Mouse (Mus musculus): ENCODE measurements around the gene Hbq1a.
"Not testable (repeated sequence)": the region's sequence is repeated elsewhere in the genome, so short reads cannot be mapped to it uniquely, and the experiment has no call there.

Gene Hbq1a

DNA sequence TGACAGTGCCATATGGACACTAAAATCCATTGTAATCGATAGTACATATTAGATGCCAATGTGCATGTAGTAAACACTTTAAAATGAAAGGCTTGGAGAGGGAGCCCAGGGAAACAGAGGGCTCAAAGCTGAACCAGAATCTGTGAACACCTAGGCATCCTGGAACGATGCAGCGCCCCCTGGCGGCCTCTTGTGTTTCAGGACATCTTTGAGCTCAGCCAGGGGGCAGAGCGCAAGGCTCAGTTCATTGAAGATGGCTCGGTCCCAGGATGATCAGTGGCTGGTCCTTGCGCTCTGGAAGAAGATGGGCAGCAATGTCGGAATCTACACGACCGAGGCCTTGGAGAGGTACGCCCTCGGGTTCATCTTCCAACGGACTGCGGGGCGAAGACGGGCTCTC, at the start of gene Hbq1a:
Hbq1a (plus strand) TSS at position 205 of the 400 bp plus-strand sequence.
- peak; percentile 26 for DNase-seq (ENCODE audit: low spot score)

DNA sequence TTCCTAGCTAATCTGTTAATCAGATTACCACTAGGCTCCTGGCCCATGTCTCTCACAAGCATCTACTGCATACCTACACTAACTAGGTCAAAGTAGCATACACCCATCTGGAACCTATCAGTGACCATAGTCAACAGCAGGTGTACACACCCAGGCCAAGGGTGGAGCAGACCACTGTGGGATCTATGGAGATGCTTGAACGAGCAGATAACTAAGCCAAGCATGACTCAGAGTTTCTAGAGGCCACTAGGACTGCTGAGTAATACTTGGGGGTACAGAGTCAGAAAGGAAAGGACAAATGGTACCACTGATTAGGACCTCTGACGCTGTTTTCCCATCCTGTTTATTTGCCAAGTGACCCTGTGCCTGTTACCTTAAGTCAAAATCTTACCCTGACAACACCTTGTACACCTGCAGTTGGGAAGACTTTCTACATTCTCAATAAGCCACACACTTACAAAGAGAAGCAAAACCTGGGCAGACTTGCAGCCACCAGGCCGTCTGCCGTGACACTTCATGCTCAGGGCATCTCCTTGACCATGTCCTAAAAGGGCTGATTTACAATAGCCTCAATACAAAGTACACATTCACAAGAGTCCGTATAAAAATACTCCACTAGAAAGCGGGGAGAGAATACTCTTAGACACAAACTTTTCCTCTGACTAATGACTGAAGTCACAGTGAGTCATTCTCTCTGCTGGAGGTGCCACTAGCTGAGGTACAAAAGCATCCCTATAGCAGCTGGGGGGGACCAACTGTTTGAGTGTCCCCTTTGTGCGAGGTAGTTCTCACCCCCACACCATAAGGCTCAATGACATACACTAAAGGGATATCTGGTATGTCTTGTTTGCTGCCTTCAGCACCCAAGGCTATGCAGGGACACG, 48.7 kb upstream of the Hbq1a start:
- DNase-seq (ENCODE audit: low spot score) = no peak

DNA sequence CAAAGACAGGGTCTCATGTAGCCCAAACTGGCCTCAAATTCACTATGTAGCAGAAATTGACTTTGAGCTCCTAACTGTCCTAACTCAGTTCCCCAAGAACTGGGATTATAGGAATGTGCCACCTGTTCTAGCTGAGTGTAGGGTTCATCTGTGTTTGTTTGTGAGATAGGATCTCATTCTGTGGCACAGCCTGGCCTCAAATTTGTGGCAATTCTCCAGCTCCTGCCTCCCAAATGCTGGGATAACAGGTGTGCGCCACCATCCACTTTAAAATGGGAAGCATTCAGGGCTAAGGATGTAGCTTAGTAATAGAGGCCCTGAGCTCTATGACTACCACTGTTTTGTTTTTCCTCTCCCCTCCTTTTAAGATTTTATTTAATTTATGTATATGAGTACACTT, 46.7 kb upstream of the Hbq1a start:
- no peak for DNase-seq (ENCODE audit: low spot score)

DNA sequence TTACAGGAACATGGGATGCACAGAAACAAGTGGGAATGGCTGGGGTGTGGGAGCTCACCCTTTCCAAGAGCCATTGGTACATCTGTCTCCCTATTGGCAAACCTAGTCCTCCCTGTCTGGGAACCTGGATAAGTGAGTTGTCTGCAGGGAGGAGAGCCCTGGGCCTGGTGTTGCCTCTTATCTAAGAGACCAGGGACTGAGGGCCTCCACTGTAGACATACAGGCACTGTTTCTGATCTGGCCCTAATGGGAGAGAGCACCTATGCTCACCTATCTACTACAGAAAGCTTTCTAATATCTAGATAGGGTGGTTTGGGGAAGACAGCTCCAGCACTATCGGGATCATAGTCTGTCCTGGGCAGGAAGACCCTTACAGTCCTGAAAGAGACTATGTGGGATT, 43.7 kb upstream of the Hbq1a start:
- DNase-seq (ENCODE audit: low spot score) = no peak

DNA sequence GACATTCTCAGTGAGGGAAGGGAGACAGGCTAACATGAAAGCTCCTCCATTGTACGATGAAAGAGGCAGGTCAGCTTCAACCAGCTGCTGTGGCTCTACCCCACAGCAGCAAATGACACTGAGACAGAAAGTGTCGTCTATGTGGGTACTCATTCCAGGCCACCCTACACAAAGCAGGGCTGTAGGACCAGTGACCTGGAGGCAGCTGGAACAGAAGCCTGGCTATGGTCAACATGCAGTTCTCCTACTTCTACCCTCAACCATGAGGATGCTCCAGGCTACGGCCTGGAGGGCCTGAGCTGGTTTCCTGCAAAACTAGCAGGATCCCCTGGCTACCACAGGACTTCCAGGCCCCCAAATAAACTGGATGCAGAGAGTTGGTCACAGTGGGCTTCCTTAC, 43.3 kb upstream of the Hbq1a start:
- DNase-seq (ENCODE audit: low spot score) = no peak

DNA sequence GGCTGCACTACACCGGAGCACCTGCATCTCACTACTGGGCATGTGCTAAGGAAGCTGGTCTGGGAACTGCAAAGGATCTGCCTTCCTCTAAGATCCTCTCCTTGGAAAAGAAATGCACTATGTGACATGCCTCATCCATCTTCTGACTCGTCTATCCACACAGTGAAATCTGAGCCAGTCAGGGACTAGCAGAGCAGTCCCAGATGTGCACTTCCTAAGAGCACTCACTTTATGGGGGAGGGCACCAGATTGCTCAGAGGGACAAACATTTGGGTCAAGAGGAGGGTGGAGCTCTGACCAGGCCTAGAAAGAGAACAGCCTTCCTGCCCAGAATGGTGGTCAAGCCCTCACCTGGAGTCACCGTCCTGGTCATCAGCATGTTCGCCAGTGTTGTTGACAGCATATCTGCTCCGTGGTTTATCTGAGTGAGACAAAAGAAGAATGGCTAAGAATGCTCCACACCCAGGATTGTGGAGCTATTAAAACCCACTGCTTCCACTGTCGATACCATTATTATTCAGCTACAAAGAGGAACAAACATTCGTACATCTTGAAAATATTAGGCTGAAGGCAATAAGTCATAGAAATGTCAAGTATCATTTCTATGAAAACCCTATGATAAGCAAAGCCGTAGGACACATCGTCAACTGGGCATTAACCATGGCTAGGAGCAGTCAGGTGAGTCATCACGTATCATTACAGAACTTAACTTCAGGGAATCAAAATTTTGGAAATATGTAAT, 37.0 kb upstream of the Hbq1a start:
- no peak for DNase-seq (ENCODE audit: low spot score)

DNA sequence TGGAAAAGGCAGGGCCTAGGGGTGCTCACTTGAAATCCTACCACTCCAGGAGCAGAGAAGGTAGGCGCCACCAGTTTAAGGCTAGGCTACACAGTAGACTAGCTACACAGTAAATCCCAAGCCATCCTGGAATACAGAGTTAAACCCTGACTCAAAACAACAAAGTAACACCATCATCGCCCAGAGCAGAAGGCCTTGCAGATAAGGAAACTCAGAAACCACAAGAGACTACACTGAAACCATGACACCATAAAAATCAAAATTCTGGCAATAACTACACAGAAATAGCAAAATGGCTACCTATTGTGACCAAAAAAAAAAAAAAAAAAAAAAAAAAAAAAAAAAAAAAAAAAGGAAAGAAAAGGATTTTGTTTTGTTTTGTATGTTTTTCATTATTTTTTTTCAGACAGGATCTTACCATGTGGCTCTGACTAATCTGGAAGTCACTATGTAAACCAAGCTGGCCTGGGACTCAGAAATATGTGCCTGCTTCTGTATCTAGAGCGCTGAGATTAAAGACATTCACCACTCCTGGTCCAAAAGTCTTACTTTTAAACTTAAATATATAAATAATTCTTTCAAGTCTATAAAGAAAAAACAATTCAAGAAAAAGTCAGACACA, 34.6 kb upstream of the Hbq1a start:
- DNase-seq (ENCODE audit: low spot score) = no peak

DNA sequence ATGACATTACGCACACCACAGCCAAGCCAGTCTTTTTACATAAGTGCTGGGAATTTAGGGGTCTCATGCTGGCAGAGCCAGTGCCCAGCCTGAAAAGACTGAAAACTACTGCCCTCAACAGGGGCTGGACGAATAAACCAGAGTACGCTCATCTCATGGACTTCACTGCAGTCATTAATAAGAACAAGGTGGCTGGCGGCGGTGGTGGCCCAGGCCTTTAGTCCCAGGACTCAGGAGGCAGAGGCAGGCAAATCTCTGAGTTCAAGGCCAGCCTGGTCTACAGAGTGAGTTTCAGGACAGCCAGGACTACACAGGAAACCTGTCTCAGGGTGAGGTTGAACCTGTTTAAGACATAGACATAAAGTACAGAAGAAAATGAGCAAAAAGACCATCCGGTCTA, 33.7 kb upstream of the Hbq1a start:
- DNase-seq (ENCODE audit: low spot score) = no peak

DNA sequence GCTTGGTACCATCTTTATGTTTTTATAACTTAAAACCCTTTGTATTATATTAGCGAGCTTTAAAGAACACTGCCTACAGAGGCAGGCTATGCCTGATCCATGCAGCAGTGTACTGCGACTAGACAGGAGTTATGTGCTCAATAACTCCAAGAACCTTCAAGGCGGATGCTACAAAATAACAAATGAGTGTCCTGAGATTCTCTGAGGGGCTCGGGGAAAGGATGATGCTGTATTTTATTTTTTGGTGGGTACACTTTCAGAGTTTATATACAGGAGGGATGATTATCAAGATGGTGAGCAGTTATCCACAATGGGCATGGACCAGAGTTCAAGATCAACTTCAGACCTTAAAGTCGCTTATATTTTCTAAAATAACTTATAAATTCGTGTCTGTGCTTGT, 33.1 kb upstream of the Hbq1a start:
- DNase-seq (ENCODE audit: low spot score) = no peak

DNA sequence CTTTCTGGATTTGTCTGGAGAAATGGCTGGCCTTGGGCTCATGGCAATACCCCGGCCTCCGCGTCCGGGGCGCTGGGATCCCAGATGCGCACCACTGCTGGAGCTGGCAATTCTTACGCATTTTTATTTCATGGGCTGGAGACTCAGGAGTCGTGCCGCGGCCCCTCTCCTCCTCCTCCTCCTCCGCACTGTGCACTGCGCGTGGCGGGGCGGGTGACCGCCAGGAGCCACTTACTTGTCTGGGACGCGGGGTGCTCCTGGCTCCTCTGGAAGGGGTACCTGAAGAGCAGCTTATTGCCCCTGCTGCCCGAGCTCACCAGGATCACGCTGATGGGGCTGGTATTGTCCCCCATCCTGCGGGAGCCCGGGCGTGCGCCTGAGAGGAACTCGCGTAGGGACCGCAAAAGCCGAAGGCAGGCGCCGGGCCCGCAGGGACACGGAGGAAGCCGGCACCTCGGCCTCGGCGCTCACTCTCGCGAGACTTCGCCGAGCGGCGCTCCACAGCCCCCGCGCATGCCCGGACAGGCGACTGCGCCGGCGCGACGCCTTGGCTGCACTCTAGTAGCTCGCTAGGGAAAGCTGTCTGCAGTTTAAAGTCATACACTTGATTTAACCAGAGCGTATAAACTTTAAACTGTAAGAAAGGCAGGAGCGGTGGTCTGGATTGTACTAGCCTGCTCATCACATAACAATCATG, 32.5 kb upstream of the Hbq1a start, which contains the start of gene Nprl3:
Nprl3 (minus strand) TSS at position 520 of the 697 bp plus-strand sequence.
- peak; percentile 92 for DNase-seq (ENCODE audit: low spot score)

DNA sequence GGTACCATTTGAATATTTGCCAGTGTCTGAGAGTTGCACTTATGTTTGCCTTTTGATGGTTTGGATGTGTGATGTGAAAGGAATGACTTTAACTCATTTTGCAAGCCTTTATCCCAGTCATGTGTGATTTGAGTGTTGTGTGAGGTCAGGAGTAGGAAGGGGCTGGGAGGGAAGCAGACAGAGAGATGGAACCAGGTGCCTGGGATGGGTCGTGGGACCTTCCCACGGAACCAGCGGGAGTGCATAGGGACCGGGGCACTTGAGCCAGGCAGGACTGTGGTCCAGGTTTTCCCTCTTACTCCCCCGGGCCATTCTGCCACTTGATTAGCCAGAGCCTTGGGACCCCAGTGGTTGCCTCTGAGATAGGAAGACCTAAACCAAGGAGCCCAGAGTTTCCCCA, 31.9 kb upstream of the Hbq1a start:
- DNase-seq (ENCODE audit: low spot score) = no peak

DNA sequence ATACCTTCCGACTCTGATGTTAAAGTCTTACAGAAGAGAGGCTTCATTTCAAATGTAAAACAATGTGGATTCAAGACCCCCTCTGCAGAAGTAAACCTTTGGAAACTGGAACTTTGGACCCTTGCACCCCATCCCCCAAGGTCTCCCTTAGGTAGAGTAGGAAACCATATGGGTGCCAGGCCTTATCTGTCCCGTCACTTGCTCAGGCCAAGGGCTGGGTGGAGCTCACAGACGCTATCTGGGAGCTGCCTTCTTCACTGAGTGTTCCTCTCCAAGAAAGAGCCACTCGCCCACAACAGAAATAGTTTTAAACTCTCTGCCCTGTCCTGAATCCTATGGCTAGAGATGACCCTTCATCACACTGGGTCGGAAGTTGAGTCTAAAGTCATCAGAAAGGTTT, 30.9 kb upstream of the Hbq1a start:
- DNase-seq (ENCODE audit: low spot score) = no peak

DNA sequence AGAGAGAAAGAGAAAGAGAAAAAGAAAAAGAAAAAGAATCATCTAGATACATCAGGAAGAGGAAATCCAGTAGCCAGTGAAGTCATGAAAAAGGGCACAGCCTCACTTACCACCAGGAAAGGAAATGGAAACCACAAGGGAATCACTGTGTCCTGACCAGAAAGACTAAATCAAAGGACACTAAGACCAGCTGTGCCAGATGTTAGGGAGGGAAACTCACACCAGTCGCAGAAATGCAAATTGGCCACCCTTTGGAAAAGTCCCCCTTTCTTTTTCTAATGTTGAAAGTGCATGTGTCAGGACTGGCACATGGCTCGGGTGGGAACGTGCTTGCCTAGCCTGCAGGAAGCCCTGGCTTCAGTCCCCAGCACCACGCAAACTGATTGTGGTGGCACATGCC, 28.7 kb upstream of the Hbq1a start:
- DNase-seq (ENCODE audit: low spot score) = no peak

DNA sequence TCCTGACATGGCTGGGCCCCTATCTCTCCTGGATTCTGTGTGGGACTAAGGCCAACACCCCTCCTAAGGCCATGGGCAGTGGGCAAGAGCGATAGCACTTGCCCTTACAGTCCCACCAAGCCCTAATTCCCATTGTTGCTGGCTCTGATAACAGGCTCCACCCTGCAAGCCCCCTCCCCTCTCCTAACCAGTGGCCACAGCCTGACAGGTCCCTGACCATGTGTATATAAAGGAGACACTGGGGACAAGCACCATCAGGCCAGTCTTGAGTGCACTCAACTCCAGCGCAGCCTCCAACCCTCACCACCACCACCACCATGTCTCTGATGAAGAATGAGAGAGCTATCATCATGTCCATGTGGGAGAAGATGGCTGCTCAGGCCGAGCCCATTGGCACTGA, 23.5 kb upstream of the Hbq1a start, which contains the start of gene Hba-x:
Hba-x (plus strand) TSS at position 54 of the 400 bp plus-strand sequence.
- no peak for DNase-seq (ENCODE audit: low spot score)

DNA sequence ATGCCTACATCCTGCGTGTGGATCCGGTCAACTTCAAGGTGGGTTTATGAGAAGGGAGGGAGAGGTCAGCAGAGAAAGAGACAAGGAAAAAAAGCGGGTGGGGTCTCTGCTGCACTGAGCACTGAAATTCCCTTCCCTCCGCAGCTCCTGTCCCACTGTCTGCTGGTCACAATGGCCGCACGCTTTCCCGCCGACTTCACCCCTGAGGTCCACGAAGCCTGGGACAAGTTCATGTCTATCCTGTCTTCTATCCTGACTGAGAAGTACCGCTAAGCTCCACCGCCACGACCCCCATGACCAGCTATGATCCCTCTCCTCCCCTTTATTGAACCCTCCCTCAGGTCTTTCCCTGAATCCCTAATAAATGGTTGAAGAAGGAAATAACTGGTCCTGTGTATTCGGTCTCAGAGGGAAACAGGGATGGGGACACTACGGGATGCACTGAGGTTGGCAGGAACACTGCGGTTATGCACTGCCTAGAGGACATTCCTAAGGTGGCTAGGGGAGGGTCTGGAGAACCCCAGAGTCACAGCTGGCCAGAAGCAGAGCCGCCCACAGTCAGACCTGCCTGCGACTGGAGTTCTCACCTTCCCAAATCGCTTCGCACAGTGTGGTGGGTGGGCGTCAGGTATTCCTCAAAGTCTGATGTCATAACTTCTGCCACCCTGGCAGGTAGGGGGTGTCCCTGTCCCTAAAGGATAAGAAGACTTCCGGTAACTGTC, 22.0 kb upstream of the Hbq1a start:
- DNase-seq (ENCODE audit: low spot score) = no peak

DNA sequence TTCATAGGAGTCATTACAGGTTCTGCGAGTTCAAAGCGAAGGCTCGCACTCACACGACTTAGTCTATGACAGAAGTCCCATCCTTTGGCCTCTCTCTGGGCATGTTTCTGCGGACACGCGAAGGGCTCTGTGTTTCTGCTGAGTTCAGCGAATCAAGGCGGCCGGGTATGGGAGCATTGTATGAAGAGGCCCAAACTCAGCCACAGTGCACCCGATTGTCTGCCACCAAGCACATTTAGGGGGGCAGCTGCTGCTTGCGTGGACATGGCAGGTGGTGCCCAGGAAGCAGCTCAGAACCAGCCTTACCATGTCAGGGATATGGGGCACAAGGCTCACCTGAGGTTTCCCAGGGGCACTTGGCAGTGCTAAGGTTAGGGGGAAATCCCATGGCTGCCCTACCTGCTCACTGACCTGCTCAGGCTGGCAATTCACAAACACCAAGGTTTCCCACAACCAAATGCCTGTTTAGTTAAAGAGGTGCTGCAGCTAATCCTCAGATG, 21.4 kb upstream of the Hbq1a start:
- no peak for DNase-seq (ENCODE audit: low spot score)

DNA sequence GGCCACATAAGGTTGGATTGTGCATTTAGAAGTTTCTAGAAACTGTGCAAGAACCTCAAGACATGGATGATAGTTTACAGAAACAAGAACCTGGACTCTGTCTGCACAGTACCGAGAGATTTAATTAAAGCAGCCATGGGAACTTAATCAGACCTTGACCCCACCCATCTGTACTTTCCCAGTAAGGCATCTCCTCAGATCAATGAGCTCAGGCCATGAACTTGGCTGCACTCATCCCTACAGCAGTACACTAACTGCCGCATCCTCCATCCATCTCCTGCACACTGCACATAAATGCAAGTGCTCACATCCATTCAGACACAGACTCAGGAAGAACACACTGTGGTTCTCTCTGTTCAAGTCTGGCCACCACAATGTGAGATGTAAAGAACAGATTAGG, 19.2 kb upstream of the Hbq1a start:
- DNase-seq (ENCODE audit: low spot score) = no peak

DNA sequence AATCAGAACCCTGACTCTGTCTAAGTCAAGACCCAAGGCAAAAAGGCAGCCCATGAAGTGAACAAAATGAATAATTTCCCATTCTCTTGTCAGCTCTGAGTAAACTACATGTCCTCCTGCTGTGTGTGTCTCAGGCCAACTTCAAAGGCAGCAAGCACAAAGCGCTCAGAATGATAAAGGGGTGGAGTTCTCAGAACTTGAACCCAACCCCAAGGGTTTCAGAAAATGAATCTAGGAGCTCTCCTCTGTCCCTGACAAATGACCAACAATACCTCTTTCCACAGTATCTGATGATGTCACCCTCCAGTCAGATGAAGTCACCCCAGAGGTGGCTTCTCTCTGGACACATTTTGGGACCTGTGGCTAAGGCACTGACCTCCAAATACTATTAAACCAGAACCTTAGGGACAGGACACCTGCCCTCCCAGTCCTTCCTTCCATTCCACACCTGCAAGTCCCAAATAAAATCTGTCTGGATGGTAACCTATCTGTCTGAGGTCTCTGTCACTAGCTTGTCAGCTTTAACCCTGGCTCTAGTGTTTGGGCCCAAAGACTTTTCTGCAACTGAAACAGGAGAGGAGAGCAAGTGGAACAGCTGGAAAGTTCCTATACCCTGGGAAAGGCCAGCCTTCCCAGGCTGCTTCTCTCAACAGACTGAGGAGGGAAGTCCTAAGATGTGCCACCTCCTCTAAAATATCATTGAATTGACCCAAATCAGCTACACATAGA, 18.3 kb upstream of the Hbq1a start:
- DNase-seq (ENCODE audit: low spot score) = no peak

DNA sequence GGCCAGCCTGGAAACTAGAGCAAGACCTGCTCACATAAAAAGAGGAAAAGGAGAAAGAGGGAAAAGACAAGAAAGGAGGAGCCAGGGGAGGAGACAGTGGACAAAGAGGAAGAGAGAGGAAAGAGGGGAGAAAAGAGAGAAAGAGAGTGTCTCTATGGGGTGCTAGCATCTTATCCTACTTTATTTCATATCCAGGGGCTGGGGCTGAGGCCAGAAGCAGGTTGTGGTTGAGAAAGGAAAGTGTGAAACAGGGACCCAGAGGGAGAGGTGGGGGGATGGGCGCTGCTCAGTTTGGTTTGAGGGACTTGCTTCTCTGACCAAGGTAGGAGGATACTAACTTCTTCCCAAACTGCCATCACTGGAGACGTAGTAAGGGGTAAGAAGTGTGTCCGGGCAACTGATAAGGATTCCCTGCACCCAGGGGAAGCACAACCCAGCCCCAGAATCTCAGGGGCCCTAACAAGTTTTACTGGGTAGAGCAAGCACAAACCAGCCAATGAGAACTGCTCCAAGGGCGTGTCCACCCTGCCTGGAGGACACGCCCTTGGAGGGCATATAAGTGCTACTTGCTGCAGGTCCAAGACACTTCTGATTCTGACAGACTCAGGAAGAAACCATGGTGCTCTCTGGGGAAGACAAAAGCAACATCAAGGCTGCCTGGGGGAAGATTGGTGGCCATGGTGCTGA, 16.6 kb upstream of the Hbq1a start, which contains the start of gene Hba-a1:
Hba-a1 (plus strand) TSS at position 421 of the 687 bp plus-strand sequence.
- DNase-seq (ENCODE audit: low spot score) = not testable (repeated sequence)

DNA sequence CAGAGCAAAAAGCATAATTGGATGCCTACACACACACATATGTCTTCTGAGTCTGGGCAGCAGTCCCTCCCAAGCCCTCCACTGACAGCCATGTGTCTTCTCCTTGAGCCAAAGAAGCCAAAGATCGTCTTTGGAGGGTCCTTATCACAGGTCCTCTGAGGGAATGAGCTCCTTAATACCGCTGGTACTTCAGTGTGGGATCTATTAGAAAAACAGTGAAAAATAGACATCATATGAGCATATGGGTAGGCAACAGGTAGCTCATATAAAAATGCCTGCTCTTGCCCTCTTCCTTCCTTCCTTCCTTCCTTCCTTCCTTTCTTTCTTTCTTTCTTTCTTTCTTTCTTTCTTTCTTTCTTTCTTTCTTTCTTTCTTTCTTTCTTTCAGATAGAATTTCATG, 15.3 kb upstream of the Hbq1a start:
- DNase-seq (ENCODE audit: low spot score) = not testable (repeated sequence)

All from left cerebral cortex, adult 11 months (tissue).